Mouse (Mus musculus): Measurements from ENCODE around the gene Gnai3. TPM values are rescaled to one million over a fixed set of nuclear protein-coding genes. Genes with fewer than 3 reads are reported as not detected.

Gnai3 gene
- total RNA-seq, 2 experiments from 2014 or later: 21.7 to 45.7 TPM

DNA sequence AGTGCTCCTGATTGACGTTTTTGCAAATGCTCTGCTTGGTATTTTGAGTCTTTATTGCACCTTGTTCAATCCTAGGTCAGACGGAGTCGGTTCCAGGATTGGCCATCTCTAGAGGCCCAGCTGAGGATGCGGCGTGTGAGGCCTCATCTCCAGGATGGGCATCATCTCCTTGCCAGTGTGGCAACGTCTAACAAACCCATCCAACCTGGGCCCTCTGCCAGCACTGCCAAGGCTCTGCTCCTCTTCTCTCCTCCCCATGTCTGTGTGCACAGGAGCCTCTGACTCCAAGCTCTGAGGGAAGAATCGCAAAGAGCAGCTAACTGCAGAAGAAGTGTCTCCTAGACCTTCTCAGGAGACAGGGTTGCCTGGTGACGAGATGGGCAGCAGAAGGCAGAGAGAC is 83.3 kb downstream of the Gnai3 start:
- ATAC-seq (replicated peaks; ENCODE audit: low FRiP score, poor library complexity, severe bottlenecking): no peak

DNA sequence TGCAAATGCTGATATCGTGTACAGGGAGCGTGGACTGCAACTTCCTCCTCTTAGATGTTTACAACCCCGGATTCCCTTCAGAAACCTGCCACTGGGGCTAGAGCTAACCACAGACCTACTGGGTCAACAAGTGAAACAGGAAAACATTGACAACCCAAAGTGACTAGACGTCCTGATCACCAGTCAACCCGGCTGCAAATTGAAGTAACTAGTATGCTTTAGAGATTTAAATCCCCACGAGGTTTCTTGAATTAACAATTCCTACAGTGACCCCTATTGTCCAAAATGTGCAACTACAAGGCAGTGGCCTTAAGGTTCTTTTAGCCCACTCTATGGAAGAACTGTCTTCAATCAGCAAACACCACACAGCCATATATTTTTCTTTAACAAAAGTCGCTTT is 84.5 kb downstream of the Gnai3 start:
- ATAC-seq (replicated peaks; ENCODE audit: low FRiP score, poor library complexity, severe bottlenecking): 0 out of 2 replicates have a peak, but pooled peaks have one; percentile 44

Other genes with a start within 250 kb of the Gnai3 start
- gene Gstm7, start 214.3 kb downstream of the Gnai3 start, total RNA-seq (2015; ENCODE audit: low replicate concordance): not detected in 2 replicates
- gene Gstm7, start 214.3 kb downstream of the Gnai3 start, total RNA-seq (2017; ENCODE audit: low replicate concordance): not detected in 2 replicates
- gene Gstm6, start 202.4 kb downstream of the Gnai3 start, total RNA-seq (2015; ENCODE audit: low replicate concordance): not detected in 2 replicates
- not detected in 2 replicates for gene Gstm6, start 202.4 kb downstream of the Gnai3 start, total RNA-seq (2017; ENCODE audit: low replicate concordance)
- gene Gstm3, start 176.9 kb downstream of the Gnai3 start, total RNA-seq (2015; ENCODE audit: low replicate concordance): not detected in 2 replicates
- gene Gstm3, start 176.9 kb downstream of the Gnai3 start, total RNA-seq (2017; ENCODE audit: low replicate concordance): not detected in 2 replicates
- gene Gstm2, start 159.7 kb downstream of the Gnai3 start, total RNA-seq (2015; ENCODE audit: low replicate concordance): not detected in 2 replicates
- gene Gstm2, start 159.7 kb downstream of the Gnai3 start, total RNA-seq (2017; ENCODE audit: low replicate concordance): not detected in 2 replicates
- 114 and 170 TPM in 2 replicates for gene Gstm1, start 128.2 kb downstream of the Gnai3 start, total RNA-seq (2015; ENCODE audit: low replicate concordance)
- gene Gstm1, start 128.2 kb downstream of the Gnai3 start, total RNA-seq (2017; ENCODE audit: low replicate concordance): 29.0 and 44.4 TPM in 2 replicates
- 2.5 and 4.2 TPM in 2 replicates for gene Gstm4, start 101.3 kb downstream of the Gnai3 start, total RNA-seq (2015; ENCODE audit: low replicate concordance)
- gene Gstm4, start 101.3 kb downstream of the Gnai3 start, total RNA-seq (2017; ENCODE audit: low replicate concordance): 0.90 and 1.4 TPM in 2 replicates
- gene Ampd2, start 59.5 kb downstream of the Gnai3 start, total RNA-seq (2015; ENCODE audit: low replicate concordance): 9.2 and 10.5 TPM in 2 replicates
- 1.0 and 10.1 TPM in 2 replicates for gene Ampd2, start 59.5 kb downstream of the Gnai3 start, total RNA-seq (2017; ENCODE audit: low replicate concordance)
- not detected in 2 replicates for gene Gnat2, start 53.4 kb downstream of the Gnai3 start, total RNA-seq (2015; ENCODE audit: low replicate concordance)
- not detected in 2 replicates for gene Gnat2, start 53.4 kb downstream of the Gnai3 start, total RNA-seq (2017; ENCODE audit: low replicate concordance)
- not detected in 2 replicates for gene Gpr61, start 8.7 kb upstream of the Gnai3 start, total RNA-seq (2015; ENCODE audit: low replicate concordance)
- not detected in 2 replicates for gene Gpr61, start 8.7 kb upstream of the Gnai3 start, total RNA-seq (2017; ENCODE audit: low replicate concordance)
- not detected in 2 replicates for gene Amigo1, start 40.2 kb upstream of the Gnai3 start, total RNA-seq (2015; ENCODE audit: low replicate concordance)
- 0.38 TPM in 1 of 2 replicates, not detected in the other for gene Amigo1, start 40.2 kb upstream of the Gnai3 start, total RNA-seq (2017; ENCODE audit: low replicate concordance)
- gene Cyb561d1, start 55.1 kb upstream of the Gnai3 start, total RNA-seq (2015; ENCODE audit: low replicate concordance): 1.4 and 2.1 TPM in 2 replicates
- gene Cyb561d1, start 55.1 kb upstream of the Gnai3 start, total RNA-seq (2017; ENCODE audit: low replicate concordance): 5.3 TPM in 1 of 2 replicates, not detected in the other
- 0.36 and 5.4 TPM in 2 replicates for gene Atxn7l2, start 64.8 kb upstream of the Gnai3 start, total RNA-seq (2015; ENCODE audit: low replicate concordance)
- gene Atxn7l2, start 64.8 kb upstream of the Gnai3 start, total RNA-seq (2017; ENCODE audit: low replicate concordance): not detected in 2 replicates
- not detected in 2 replicates for gene Sypl2, start 80.5 kb upstream of the Gnai3 start, total RNA-seq (2015; ENCODE audit: low replicate concordance)
- not detected in 2 replicates for gene Sypl2, start 80.5 kb upstream of the Gnai3 start, total RNA-seq (2017; ENCODE audit: low replicate concordance)
- gene Psma5, start 110.8 kb upstream of the Gnai3 start, total RNA-seq (2015; ENCODE audit: low replicate concordance): 78.8 and 93.0 TPM in 2 replicates
- 49.7 and 86.5 TPM in 2 replicates for gene Psma5, start 110.8 kb upstream of the Gnai3 start, total RNA-seq (2017; ENCODE audit: low replicate concordance)
- 12.3 and 15.9 TPM in 2 replicates for gene Sort1, start 137.9 kb upstream of the Gnai3 start, total RNA-seq (2015; ENCODE audit: low replicate concordance)
- 8.7 and 10.8 TPM in 2 replicates for gene Sort1, start 137.9 kb upstream of the Gnai3 start, total RNA-seq (2017; ENCODE audit: low replicate concordance)
- gene Mybphl, start 218.8 kb upstream of the Gnai3 start, total RNA-seq (2015; ENCODE audit: low replicate concordance): not detected in 2 replicates
- gene Mybphl, start 218.8 kb upstream of the Gnai3 start, total RNA-seq (2017; ENCODE audit: low replicate concordance): not detected in 2 replicates
- 42.2 and 46.9 TPM in 2 replicates for gene Psrc1, start 237.7 kb upstream of the Gnai3 start, total RNA-seq (2015; ENCODE audit: low replicate concordance)
- 58.9 and 59.7 TPM in 2 replicates for gene Psrc1, start 237.7 kb upstream of the Gnai3 start, total RNA-seq (2017; ENCODE audit: low replicate concordance)

Data from erythroid progenitor cell, adult 5-6 weeks (primary cell).